Mouse (Mus musculus): ENCODE data around the gene Ksr1. TPM values are rescaled to one million over a fixed set of nuclear protein-coding genes. Genes with fewer than 3 reads are reported as not detected.

Gene Ksr1
- polyA plus RNA-seq, 1 experiment, result 21.9 TPM

GRCm38 (mm10) chr11:79033021-79033420 lies 113.2 kb downstream of the Ksr1 start:
- Histone ChIP-seq H3K4me3 (replicated peaks; ENCODE audit: extremely low read depth, low read depth, low read length) (no peak overlapping the region), H3K4me1 (ENCODE audit: control insufficient read depth, insufficient read depth, low read length) (0 out of 2 replicates have a peak, but pooled peaks cover 2% of the 10 kb centered on the region)
- DNase-seq, result no peak
- TF ChIP-seq POLR2A (IDR thresholded peaks at IDR 0.05; ENCODE audit: borderline replicate concordance, extremely low read depth, low read depth, low read length) (no peak), CTCF (IDR thresholded peaks at IDR 0.05; ENCODE audit: insufficient read depth, low read length) (no peak)
- WGBS, result 79% methylated on average over 12 of the region's 12 CpGs

GRCm38 (mm10) chr11:79031452-79031746 lies 114.8 kb downstream of the Ksr1 start:
- H3K4me1 ChIP-seq (ENCODE audit: control insufficient read depth, insufficient read depth, low read length), result 0 out of 2 replicates have a peak, but pooled peaks cover 2% of the 10 kb centered on the region
- no peak overlapping the region for H3K4me3 ChIP-seq (replicated peaks; ENCODE audit: extremely low read depth, low read depth, low read length)
- DNase-seq, result no peak
- 59% methylated on average over 5 of the region's 5 CpGs for WGBS
- TF ChIP-seq POLR2A (IDR thresholded peaks at IDR 0.05; ENCODE audit: borderline replicate concordance, extremely low read depth, low read depth, low read length) (no peak), CTCF (IDR thresholded peaks at IDR 0.05; ENCODE audit: insufficient read depth, low read length) (no peak)

- peak; percentile 84 for DNase-seq
- TF ChIP-seq POLR2A (IDR thresholded peaks at IDR 0.05; ENCODE audit: borderline replicate concordance, extremely low read depth, low read depth, low read length) (no peak), CTCF (IDR thresholded peaks at IDR 0.05; ENCODE audit: insufficient read depth, low read length) (peak; percentile 98)
- WGBS, result 56% methylated on average over 19 of the region's 19 CpGs
- no peak overlapping the region for H3K4me3 ChIP-seq (replicated peaks; ENCODE audit: extremely low read depth, low read depth, low read length)
- H3K4me1 ChIP-seq (ENCODE audit: control insufficient read depth, insufficient read depth, low read length), result 0 out of 2 replicates have a peak, but pooled peaks cover 2% of the 10 kb centered on the region
These were observed 115.4 kb downstream of the Ksr1 start for GRCm38 (mm10) chr11:79030570-79031451.

GRCm38 (mm10) chr11:79023751-79024150 lies 122.5 kb downstream of the Ksr1 start:
- DNase-seq, result no peak
- WGBS, result 49% methylated on average over 6 of the region's 6 CpGs
- H3K4me3 ChIP-seq (replicated peaks; ENCODE audit: extremely low read depth, low read depth, low read length), result peak overlapping the region; percentile 40
- TF ChIP-seq CTCF (IDR thresholded peaks at IDR 0.05; ENCODE audit: insufficient read depth, low read length) (no peak), POLR2A (IDR thresholded peaks at IDR 0.05; ENCODE audit: borderline replicate concordance, extremely low read depth, low read depth, low read length) (no peak)
- peaks cover 11% of the 10 kb centered on the region for H3K4me1 ChIP-seq (ENCODE audit: control insufficient read depth, insufficient read depth, low read length)

- Histone ChIP-seq H3K4me3 (replicated peaks; ENCODE audit: extremely low read depth, low read depth, low read length) (peak overlapping the region; percentile 40), H3K4me1 (ENCODE audit: control insufficient read depth, insufficient read depth, low read length) (peaks cover 11% of the 10 kb centered on the region)
- DNase-seq, result no peak
- WGBS, result 15% methylated on average over 7 of the region's 7 CpGs
- TF ChIP-seq POLR2A (IDR thresholded peaks at IDR 0.05; ENCODE audit: borderline replicate concordance, extremely low read depth, low read depth, low read length) (no peak), CTCF (IDR thresholded peaks at IDR 0.05; ENCODE audit: insufficient read depth, low read length) (no peak)
These were observed 122.9 kb downstream of the Ksr1 start for GRCm38 (mm10) chr11:79023342-79023741.

- peaks cover 11% of the 10 kb centered on the region for H3K4me1 ChIP-seq (ENCODE audit: control insufficient read depth, insufficient read depth, low read length)
- DNase-seq, result no peak
- H3K4me3 ChIP-seq (replicated peaks; ENCODE audit: extremely low read depth, low read depth, low read length), result no peak overlapping the region
- no peak for TF ChIP-seq POLR2A (IDR thresholded peaks at IDR 0.05; ENCODE audit: borderline replicate concordance, extremely low read depth, low read depth, low read length)
- TF ChIP-seq CTCF (IDR thresholded peaks at IDR 0.05; ENCODE audit: insufficient read depth, low read length), result no peak
- WGBS, result 37% methylated on average over 4 of the region's 4 CpGs
These were observed 123.4 kb downstream of the Ksr1 start for GRCm38 (mm10) chr11:79022836-79023235.

GRCm38 (mm10) chr11:79020535-79021045 lies 125.6 kb downstream of the Ksr1 start:
- Histone ChIP-seq H3K4me3 (replicated peaks; ENCODE audit: extremely low read depth, low read depth, low read length) (no peak overlapping the region), H3K4me1 (ENCODE audit: control insufficient read depth, insufficient read depth, low read length) (peaks cover 11% of the 10 kb centered on the region)
- 83% methylated on average over 21 of the region's 21 CpGs for WGBS
- TF ChIP-seq POLR2A (IDR thresholded peaks at IDR 0.05; ENCODE audit: borderline replicate concordance, extremely low read depth, low read depth, low read length) (no peak), CTCF (IDR thresholded peaks at IDR 0.05; ENCODE audit: insufficient read depth, low read length) (no peak)
- DNase-seq, result no peak

- Histone ChIP-seq H3K4me3 (replicated peaks; ENCODE audit: extremely low read depth, low read depth, low read length) (no peak overlapping the region), H3K4me1 (ENCODE audit: control insufficient read depth, insufficient read depth, low read length) (peaks cover 11% of the 10 kb centered on the region)
- DNase-seq, result peak; percentile 49
- peak; percentile 53 for TF ChIP-seq CTCF (IDR thresholded peaks at IDR 0.05; ENCODE audit: insufficient read depth, low read length)
- no peak for TF ChIP-seq POLR2A (IDR thresholded peaks at IDR 0.05; ENCODE audit: borderline replicate concordance, extremely low read depth, low read depth, low read length)
- WGBS, result 60% methylated on average over 17 of the region's 17 CpGs
These were observed 126.2 kb downstream of the Ksr1 start for GRCm38 (mm10) chr11:79019839-79020534.

- TF ChIP-seq CTCF (IDR thresholded peaks at IDR 0.05; ENCODE audit: insufficient read depth, low read length) (peak; percentile 88), POLR2A (IDR thresholded peaks at IDR 0.05; ENCODE audit: borderline replicate concordance, extremely low read depth, low read depth, low read length) (no peak)
- peak; percentile 79 for DNase-seq
- Histone ChIP-seq H3K4me1 (ENCODE audit: control insufficient read depth, insufficient read depth, low read length) (peaks cover 13% of the 10 kb centered on the region), H3K4me3 (replicated peaks; ENCODE audit: extremely low read depth, low read depth, low read length) (no peak overlapping the region)
- WGBS, result 48% methylated on average over 11 of the region's 11 CpGs
These were observed 127.1 kb downstream of the Ksr1 start for GRCm38 (mm10) chr11:79018954-79019704.

Measured in lung, adult 2 months (tissue).